Mouse (Mus musculus) yolk sac, embryonic 10.5 days (tissue): ENCODE results near the gene Retreg3.
A peak's percentile ranks its signal among the peaks of the same experiment; 100 is the strongest.

Experiments used
- DNase-seq: peaks from one replicate; pipeline ENCODE4 v3.0.0-alpha.2; 2017; ENCODE audit warnings: low spot score

Retreg3 gene

DNA sequence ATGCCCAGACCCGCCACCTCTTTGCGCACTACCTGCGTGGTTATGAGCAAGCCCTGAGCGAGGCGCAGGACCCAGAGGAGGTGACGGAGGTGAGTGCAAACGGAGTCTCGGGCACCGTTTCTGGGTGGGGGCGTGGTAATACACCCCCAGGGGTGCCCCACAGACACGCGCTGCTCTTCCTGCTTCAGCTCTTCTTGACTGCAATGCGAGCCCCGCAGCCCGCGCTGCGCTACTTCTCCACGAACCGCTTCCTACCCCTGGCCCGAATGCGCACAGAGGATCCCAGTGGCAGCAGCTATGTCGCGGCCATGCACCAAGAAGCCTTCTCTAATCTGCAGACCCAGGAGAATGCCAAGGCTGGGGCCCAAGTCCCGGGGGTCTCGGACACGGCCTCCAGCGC, 39.9 kb downstream of the Retreg3 start:
- DNase-seq, result no peak

DNA sequence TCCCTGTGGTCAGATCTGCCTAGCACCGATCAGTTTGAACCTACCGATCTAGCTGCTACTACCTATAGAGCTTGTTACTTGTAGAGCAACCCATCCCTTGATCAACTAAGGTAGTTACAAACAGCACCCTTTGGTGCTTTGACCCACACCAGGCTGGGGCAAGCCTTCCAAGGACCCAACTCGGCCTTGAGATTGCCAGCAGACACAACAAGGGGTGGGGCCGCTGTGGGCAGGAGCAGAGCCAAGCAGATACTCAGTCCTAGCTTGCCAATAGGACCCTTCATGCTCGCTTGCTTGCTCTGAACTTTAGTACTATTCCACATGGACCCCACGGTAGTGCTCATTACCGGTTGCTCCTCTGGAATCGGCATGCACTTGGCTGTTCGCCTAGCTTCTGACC, 41.6 kb downstream of the Retreg3 start, which contains the start of gene Hsd17b1:
Gene Hsd17b1, plus strand, starts transcription at position 291 of the 400 bp plus-strand sequence.
- DNase-seq, result no peak

DNA sequence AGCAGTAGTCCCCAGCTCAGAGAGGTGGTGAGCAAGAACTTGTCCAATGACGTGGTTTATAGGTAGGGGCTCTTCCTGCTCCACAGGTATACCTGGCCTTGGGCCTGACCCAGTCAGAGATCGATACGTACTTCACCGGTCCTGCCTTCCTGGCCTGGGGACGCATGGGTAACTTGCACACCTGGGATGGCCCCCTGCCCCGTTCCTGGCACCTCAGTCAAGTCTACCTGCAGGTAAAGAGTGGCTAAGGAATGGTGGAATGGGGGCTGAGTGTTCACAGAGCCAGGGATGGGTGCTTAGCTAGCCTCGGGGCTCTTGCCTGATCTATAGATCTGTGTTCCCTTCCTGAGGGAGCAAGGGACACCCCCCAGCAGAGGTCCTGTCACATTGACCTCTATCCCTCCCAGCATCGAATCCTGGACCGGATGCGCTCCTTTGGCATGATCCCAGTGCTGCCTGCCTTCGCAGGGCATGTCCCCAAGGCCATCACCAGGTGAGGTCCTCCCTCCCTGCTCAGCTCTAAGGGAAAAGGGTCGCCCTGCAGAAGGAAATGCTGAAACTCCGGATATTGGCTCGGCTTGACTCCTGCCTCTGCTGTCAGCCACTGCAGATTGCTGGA, 47.8 kb downstream of the Retreg3 start:
- no peak for DNase-seq

DNA sequence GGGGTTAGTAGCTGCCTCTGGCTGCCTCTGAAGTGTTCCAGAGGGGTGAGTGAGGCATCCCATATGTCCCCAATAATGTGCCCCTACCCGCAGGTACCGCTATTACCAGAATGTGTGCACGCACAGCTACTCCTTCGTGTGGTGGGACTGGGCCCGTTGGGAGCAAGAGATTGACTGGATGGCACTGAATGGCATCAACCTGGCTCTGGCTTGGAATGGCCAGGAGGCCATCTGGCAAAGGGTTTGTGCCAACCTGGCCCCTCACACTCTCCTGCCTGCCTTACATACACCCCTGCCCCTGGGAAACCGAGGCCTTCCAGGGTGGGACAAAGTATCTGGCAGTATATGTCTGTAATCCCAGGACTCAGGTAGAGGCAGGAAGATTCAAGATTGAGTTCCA, 48.7 kb downstream of the Retreg3 start:
- DNase-seq, result no peak

DNA sequence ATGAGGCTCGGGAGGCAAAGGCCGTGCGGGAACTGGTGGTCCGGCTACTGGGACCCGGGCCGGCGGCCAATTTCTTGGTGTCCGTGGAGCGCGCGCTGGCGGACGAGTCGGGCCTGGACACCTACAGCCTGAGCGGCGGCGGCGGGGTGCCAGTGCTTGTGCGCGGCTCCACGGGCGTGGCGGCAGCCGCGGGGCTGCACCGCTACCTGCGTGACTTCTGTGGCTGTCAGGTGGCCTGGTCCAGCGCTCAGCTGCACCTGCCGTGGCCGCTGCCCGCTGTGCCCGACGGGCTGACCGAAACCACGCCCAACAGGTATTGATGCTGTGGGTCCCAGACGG, 49.5 kb downstream of the Retreg3 start:
- DNase-seq, result no peak

DNA sequence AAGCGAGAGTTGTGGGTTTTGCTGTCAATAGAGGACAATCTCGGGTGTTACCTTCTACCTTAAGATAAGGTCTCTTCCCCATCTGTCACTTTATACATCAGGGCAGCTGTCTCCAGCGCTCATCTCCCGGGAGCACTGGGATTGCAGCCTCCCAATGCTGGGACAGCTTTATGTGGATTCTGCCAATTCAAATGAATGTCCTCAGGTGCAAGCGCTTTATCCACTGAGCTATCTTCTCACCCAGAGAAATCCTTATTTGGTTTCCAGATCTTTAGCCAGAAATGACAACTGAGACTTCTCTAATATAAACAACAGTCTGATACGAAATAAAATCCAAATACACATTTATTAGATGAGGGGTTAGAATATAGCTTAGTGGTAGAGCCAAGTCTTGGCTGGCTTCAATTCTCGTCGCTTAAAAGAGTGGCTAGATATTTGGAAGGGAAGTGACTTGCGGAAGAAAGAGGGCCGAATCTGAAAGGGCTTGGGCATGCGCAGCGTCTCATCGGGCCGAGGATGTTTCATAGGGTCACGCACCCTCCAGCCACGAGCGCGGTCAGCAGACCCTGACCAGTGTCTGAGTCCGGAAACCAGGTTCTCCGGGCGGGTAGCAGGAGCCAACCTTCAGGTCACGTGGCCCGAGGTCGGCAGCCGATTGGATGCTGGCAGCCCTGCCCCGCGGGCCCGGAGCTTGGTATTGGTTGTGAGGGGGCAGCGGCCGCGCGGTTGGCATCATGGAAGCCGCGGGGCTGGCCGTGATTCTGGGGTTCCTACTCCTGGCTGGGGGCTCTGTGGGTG, 50.1 kb downstream of the Retreg3 start, which contains the start of gene Naglu:
Gene Naglu, plus strand, starts transcription at position 622 of the 798 bp plus-strand sequence.
- peak; percentile 91 for DNase-seq

DNA sequence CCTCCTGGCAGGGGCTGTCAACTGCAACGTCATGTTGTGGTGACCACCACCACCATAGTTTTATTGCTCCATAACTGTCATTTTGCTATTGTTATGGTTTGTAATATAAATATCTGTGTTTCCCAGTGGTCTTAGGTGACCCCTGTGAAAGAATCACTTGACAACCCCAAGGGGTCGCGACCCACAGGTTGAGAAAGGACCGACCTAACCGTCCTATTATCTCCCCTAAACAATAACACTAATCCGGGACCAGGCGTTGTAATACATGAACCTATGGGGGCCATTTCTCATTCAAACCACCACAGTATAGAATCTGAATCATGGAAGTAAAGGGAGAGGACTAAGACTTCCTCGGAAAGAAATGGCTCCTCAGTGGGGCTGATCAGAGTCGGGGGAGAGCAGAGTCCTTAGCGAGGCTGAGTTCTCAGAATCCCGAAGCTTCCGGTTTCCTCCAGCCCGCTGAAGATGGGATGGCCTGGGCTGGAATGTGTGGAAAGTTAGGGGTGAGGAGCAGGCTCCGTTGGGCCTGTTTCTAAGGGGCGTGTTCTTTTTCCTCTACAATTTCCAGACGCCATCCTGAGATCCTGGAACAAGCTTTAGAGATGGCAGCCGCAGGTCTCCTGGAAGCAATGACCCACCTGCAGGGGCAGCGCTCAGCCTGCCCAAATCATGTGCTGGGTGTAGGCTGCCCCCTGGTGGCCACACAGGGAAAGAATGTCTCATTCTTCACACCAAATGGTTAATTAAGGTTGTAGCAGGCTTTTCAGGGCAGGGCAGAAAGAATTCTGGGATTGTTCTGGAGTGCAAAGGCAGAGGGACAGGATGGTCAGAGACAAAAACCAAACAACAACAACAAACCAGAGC, 52.9 kb downstream of the Retreg3 start:
- peak; percentile 84 for DNase-seq

DNA sequence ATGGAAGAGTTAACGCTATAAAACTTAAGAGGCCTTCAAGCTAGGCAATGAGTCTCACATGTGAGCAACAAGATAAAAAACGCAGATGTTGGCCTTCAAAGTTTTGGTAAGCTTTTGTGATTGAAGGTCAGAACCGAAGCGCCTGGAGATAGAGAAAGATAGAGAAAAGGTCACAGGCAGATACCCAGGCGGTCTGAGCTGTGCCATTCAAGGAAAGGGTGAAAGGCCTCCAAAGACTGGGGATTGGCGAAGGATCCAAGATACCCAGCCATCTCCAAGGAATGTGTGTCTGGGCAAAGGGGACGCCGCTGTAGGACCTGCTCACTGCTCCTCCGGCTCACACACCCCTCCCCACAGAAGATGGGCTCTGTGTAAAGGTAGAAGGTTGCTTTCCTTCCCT, 54.7 kb downstream of the Retreg3 start:
- no peak for DNase-seq

DNA sequence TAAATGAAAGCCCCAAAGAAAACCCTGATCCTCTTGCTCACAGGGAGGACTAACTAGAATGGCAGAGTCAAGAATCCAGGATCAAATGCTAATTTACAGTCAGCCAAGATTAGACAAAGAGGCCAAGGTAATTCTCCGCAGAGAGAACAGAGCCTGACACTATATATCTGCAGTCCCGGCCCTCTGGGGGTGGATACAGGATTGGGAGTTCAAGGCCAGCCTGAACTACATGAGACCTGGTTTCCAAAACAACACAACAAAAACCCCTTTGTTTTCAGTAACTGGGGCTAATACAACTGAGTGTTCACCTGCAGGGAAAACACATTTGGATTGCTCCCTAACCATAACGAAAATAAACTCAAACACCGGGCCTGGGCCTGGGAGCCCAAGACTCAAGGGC, 55.2 kb downstream of the Retreg3 start:
- DNase-seq, result no peak

DNA sequence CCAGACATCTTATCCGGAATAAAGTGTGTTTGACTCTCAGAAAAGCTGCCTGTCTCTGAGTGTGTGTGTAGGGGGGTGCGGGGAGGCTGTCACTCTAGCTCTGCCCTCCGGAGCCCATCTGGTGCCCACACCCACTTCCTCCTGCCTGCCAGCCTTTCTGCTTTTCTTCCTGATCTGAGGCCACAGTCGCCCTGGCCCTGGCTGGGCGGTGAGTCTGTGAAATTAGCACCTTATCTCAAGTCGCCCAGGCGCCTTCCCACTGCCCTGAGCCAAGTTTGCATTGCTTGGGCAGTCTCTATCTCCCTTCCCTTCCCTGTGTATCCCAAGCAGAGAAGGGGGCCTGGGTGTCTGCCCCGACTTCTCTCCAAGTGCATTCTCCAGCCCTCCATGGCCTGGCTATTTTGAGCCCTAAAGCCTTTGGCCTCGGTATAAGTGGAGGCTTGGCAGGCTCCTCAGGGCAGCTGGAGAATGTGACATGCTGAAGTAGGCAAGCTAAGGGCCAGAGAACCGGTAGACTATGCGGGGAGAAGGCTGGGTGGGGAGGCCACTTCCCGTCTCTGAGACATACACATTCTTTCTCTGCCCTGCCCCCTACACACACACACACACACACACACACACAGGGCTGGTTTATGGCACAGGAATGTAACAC, 55.9 kb downstream of the Retreg3 start:
- DNase-seq, result peak; percentile 83

DNA sequence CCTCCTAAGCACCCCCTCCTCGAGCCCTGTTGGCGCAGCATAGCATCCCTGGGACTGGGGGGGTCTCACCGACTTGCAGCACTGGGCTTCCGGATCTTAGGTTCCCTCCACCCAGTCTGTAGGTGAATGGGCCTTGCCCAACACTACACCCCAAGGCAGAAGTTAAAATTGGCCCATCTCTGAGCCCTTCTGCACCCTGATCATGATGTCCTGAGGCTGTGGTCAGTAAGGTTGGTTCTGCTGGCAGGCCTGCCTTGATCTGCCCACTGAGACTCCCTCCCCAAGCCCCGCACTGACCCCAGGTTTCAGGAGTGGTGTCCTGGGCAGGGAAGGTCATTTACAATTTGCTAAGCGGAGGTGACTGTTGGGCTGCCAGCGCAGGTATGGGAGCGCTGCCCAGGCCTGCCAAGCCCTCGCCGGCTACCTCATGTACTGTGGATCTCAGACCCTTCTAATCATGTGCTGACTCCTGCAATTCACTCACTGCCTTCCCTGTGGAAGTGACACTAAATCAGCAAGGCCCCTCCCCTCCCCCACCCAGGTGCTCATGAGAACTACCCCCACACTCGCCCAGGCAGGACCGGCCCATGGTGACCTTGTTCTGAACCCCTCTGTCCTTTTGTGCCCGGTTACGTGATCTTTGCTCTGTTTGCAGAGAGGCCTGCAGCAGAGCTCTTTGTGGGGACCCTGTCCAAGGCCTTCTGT, 56.6 kb downstream of the Retreg3 start:
- DNase-seq, result peak; percentile 74

DNA sequence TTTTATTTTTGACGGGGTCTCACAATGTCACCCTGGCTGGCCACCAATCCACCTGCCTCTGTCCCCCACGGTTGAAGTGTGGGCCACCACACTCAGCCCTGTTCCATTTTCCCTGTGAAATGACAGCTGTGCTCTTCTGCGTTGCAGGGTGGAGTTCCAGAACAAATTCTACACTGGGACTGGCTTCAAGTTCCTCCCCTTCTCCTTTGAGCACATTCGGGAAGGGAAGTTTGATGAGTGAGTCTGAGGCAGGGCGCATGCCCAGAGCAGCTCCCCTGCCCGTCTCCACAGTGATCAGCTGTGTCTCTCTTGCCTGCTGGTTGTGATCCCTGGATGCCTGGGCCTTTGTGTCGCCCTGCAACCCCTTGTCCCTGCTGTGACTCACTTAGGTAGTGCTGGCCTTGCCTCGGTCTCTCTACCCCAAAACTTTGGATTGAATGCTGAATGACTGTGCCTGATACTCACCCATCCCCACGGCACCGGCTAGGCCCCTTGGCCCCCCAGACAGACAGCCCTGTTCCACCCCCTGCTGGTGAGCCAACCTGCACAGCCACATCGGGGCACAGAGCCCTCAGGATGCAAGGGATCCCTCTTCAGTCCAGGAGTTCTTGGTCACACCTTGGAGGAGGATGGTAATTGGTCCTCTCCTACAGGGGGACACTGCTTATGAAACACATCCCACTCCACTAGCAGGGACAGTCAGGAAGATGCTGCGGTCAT, 57.4 kb downstream of the Retreg3 start:
- no peak for DNase-seq

DNA sequence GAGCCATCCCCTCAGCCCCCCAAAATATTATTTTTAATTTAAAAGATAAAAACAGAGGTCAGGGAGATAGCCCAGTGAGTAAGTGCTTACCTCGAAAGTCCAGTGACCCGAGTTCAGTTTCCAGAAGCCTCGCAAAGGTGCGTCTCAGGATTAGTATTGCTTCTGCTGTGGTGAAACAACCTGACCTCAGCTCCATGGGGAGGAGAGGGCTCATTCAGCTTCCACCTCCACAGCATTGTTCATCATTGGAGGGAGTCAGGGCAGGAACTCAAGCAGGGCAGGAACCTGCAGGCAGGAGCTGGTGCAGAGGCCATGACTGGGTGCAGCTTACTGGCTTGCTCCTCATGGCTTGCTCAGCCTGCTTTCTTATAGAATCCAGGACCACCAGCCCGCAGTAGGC, 58.6 kb downstream of the Retreg3 start:
- no peak for DNase-seq

DNA sequence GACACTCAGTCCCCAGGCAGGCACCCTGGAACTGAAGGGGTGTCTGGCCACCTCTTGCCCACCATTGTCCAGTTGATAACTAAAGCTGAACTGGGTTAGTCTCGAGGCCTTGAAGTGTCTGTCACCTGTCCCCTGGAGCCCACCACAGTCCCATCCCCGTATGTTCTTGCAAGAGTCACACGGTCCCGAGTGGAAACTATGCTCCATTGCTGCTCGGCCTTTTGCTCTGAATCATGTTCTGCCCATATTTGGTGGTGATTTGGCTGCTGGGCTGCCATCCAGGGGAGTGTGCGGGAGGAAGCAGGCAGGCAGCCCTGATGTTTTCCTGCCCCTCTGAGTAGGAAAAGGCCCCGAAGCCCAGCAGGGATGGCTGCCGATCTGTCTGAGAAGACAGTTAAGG, 59.6 kb downstream of the Retreg3 start:
- no peak for DNase-seq

DNA sequence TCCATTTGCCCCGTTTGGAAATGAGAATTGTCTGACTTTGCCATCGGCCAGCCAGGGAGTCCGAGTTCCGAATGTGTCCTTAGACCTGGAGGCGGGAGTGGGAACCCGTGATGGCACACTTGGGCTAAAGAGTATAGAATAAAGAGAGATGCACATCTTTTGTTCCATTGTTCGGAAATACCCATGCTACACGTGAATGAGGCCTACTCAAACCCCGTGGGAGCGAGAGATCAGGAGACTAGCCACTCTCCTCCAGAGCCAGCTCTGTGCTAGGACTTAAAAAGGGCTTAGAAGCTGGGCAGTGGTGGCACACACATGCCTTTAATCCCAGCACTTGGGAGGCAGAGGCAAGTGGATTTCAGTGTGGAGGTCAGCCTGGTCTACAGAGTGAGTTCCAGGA, 60.2 kb downstream of the Retreg3 start:
- DNase-seq, result no peak

DNA sequence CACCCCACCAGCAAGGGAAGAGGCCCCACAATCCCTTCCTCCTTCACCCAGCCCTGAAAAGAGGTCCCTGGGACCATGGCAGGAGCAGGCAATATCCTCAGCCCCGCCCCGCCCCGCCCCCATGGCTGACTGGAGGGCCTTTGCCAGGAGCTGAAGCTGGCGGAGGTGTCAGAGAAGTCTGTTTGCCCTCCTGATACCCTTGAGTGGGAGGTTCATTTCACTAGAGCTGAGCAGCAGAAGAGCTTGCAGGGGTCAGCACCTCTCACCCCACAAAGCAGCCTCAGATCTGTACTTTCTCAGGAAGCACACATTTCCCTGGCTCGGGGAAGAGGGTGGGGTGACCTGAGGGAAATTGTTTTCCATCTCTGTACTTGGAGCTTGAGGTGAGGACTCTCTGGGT, 61.0 kb downstream of the Retreg3 start:
- peak; percentile 68 for DNase-seq

DNA sequence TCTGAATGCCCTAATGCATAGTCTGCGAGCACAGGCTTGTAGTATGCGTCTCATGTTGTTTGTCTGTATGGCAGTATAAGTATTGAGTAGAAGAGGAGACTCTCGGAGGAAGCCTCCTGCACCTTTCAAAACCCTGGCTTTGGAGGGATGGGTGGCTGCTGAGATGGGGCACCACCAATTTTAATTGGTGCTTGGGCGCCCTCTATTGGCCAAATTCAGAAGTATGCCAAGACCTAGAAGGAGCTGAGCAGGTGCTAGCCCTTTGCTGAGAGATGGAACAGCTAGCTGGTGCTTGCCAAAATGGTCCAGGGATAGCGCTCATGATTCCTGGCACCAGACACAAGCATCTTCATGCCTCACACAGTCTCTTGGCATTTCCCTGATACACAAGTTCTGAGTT, 61.8 kb downstream of the Retreg3 start:
- peak; percentile 68 for DNase-seq

DNA sequence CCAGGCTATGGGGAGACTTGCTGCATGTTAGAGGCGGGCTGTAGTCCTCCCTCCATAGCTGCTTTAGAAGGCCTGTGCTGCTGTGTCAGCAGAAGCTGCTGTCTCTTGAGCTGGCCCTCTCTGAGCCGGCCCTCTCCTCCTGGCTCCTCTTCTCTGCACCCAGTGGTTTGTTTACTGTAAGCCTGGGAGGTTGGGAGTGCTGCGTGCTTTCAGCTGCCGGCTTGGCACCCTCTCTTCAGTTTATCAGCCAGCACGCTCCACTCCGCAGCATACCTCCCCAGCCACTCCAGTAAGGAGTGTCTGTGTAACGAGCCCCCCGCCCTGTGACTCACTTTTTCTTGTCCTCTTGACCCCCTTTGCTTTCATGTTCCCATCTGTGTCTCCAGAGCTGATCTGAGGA, 62.8 kb downstream of the Retreg3 start:
- peak; percentile 84 for DNase-seq

DNA sequence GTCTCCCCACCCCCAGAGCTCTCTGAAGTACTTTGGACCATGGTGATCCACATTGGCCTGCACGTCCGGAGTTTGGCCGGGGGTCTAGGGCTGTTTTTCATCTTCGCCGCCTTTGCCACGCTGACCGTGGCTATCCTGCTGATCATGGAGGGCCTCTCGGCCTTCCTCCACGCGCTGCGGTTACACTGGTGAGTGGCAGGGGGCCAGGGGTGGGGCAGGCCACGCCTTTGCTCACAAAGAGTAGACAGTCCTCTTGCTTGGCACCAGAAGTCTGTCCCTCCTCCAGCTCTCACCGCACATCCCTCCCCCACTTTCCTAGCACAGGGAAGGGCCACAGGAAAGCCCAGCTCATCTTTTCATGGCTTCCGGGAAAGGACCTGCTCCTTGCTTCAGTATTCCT, 64.3 kb downstream of the Retreg3 start:
- DNase-seq, result no peak

DNA sequence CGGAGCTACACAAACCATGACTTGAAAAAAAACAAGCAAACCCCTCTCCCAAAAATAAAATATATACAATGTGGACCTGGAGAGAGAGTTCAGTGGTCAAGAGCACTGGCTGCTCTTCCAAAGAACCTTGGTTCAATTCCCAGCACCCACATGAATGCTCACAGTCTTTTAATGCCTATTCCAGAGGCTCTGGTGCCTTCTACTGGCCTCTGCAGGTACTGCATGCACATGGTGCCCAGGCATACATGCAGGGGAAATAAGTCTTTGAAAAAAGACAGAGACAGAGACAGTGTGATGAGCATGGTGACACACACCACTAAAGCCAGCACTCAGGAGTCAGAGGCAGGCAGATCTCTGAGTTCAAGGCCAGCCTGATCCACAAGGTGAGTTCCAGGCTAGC, 65.7 kb downstream of the Retreg3 start:
- no peak for DNase-seq
